Mouse (Mus musculus) MEL (cell line): Measurements from ENCODE around the gene Fcer1g. TPM values are rescaled to one million over a fixed set of nuclear protein-coding genes. Genes with fewer than 3 reads are reported as not detected.

ENCODE experiments used
- DNase-seq: peaks from one replicate; pipeline ENCODE4 v3.0.0; 2011; ENCODE audit warnings: low read depth, low spot score
- H3K27ac ChIP-seq: 2 replicates; pipeline ENCODE4 v1.5.1; 2012; ENCODE audit warnings: low read depth, mild to moderate bottlenecking, control low read depth, low read length, moderate library complexity; ENCODE audit not compliant: control insufficient read depth
- H3K27me3 ChIP-seq, 2 experiments: fragments of 150-350 bp in 1 of 2; sonication (generic) in 1 of 2; 2 replicates each; pipeline ENCODE4 v1.6.1; 2012; ENCODE audit warnings: low read length in 2 of 2, mild to moderate bottlenecking in 2 of 2, improper control_type of control experiment in 1 of 2, moderate library complexity in 1 of 2; ENCODE audit not compliant: insufficient read depth in 2 of 2, control insufficient read depth in 1 of 2
- H3K36me3 ChIP-seq, 2 experiments: 2 replicates each; pipeline ENCODE4 v1.6.1; 2012 to 2014; ENCODE audit warnings: low read length in 2 of 2, improper control_type of control experiment in 1 of 2, inconsistent platforms in 1 of 2, mild to moderate bottlenecking in 1 of 2; ENCODE audit not compliant: insufficient read depth in 2 of 2, control insufficient read depth in 1 of 2
- H3K4me1 ChIP-seq, 2 experiments: fragments of 150-350 bp in 1 of 2; sonication (generic) in 1 of 2; 2 replicates each; pipeline ENCODE4 v1.6.1; 2012; ENCODE audit warnings: low read length in 2 of 2, improper control_type of control experiment in 1 of 2, mild to moderate bottlenecking in 1 of 2; ENCODE audit not compliant: insufficient read depth in 2 of 2, control insufficient read depth in 1 of 2
- H3K4me3 ChIP-seq, 2 experiments: fragments of 150-350 bp in 1 of 2; sonication (generic) in 1 of 2; 2 replicates each; pipeline ENCODE4 v1.5.1; 2012; ENCODE audit warnings: low read depth in 2 of 2, low read length in 2 of 2, mild to moderate bottlenecking in 2 of 2, moderate library complexity in 2 of 2, control low read depth in 1 of 2, improper control_type of control experiment in 1 of 2; ENCODE audit not compliant: control insufficient read depth in 1 of 2, insufficient read depth in 1 of 2
- H3K79me2 ChIP-seq: 2 replicates; pipeline ENCODE4 v1.6.1; 2012; ENCODE audit warnings: mild to moderate bottlenecking, low read length, moderate library complexity; ENCODE audit not compliant: control insufficient read depth, poor library complexity, insufficient read depth
- H3K9ac ChIP-seq: 2 replicates; pipeline ENCODE4 v1.6.1; 2012; ENCODE audit warnings: low read depth, mild to moderate bottlenecking, control low read depth, low read length, moderate library complexity; ENCODE audit not compliant: control insufficient read depth, poor library complexity, severe bottlenecking
- H3K9me3 ChIP-seq: fragments of 150-350 bp; sonication (generic); replicated peaks from 2 replicates; pipeline ENCODE4 v1.6.1; 2012; ENCODE audit warnings: mild to moderate bottlenecking, low read length, improper control_type of control experiment, moderate library complexity; ENCODE audit not compliant: insufficient read depth
- BHLHE40 ChIP-seq: IDR thresholded peaks from 2 replicates; pipeline ENCODE4 v1.6.1; 2012; ENCODE audit warnings: low read depth, mild to moderate bottlenecking, inconsistent platforms, low read length, improper control_type of control experiment, borderline replicate concordance
- CHD2 ChIP-seq: IDR thresholded peaks from 2 replicates; pipeline ENCODE4 v1.6.1; 2011; ENCODE audit warnings: low read length, improper control_type of control experiment
- CTCF ChIP-seq, 3 experiments: IDR thresholded peaks in 2 of 3; conservative IDR thresholded peaks in 1 of 3; 2 replicates each; pipeline ENCODE4 v1.5.1; 2011 to 2012; ENCODE audit warnings: low read length in 3 of 3, low read depth in 2 of 3, mild to moderate bottlenecking in 2 of 3, improper control_type of control experiment in 1 of 3, inconsistent platforms in 1 of 3, mixed read lengths in 1 of 3, moderate library complexity in 1 of 3; ENCODE audit not compliant: control insufficient read depth in 1 of 3, insufficient read depth in 1 of 3, poor library complexity in 1 of 3, severe bottlenecking in 1 of 3
- ELF1 ChIP-seq: IDR thresholded peaks from 2 replicates; pipeline ENCODE4 v1.6.1; 2014; ENCODE audit warnings: low read depth, mild to moderate bottlenecking, inconsistent platforms, low read length, improper control_type of control experiment, moderate library complexity
- HCFC1 ChIP-seq: IDR thresholded peaks from 2 replicates; pipeline ENCODE4 v1.6.1; 2012; ENCODE audit warnings: low read depth, mild to moderate bottlenecking, inconsistent platforms, low read length, improper control_type of control experiment, moderate library complexity
- JUND ChIP-seq: IDR thresholded peaks from 2 replicates; pipeline ENCODE4 v1.6.1; 2011; ENCODE audit warnings: low read depth, mild to moderate bottlenecking, improper control_type of control experiment, low read length
- MAZ ChIP-seq: IDR thresholded peaks from 2 replicates; pipeline ENCODE4 v1.6.1; 2012; ENCODE audit warnings: low read depth, mild to moderate bottlenecking, inconsistent platforms, low read length, improper control_type of control experiment
- MYB ChIP-seq: IDR thresholded peaks from 2 replicates; pipeline ENCODE4 v1.6.1; 2011; ENCODE audit warnings: mild to moderate bottlenecking, low read depth, low read length, improper control_type of control experiment
- NELFE ChIP-seq: IDR thresholded peaks from 2 replicates; pipeline ENCODE4 v1.6.1; 2011; ENCODE audit warnings: low read depth, low read length, improper control_type of control experiment
- NRF1 ChIP-seq: IDR thresholded peaks from 2 replicates; pipeline ENCODE4 v1.6.1; 2014; ENCODE audit warnings: low read depth, mild to moderate bottlenecking, inconsistent platforms, low read length, improper control_type of control experiment, moderate library complexity; ENCODE audit not compliant: poor library complexity, insufficient read depth, severe bottlenecking
- POLR2A ChIP-seq, 2 experiments: IDR thresholded peaks; 2 replicates each; pipeline ENCODE4 v1.6.1; 2011 to 2012; ENCODE audit warnings: low read length in 2 of 2, mild to moderate bottlenecking in 2 of 2, control low read depth in 1 of 2, improper control_type of control experiment in 1 of 2, low read depth in 1 of 2, moderate library complexity in 1 of 2; ENCODE audit not compliant: control insufficient read depth in 1 of 2, insufficient read depth in 1 of 2, poor library complexity in 1 of 2
- TBP ChIP-seq: IDR thresholded peaks from 2 replicates; pipeline ENCODE4 v1.8.0; 2011; ENCODE audit warnings: low read depth, low read length, improper control_type of control experiment
- TCF12 ChIP-seq: IDR thresholded peaks from 2 replicates; pipeline ENCODE4 v1.6.1; 2014; ENCODE audit warnings: low read depth, mild to moderate bottlenecking, inconsistent platforms, low read length, improper control_type of control experiment, moderate library complexity
- UBTF ChIP-seq: IDR thresholded peaks from 2 replicates; pipeline ENCODE4 v1.6.1; 2012; ENCODE audit warnings: low read depth, mild to moderate bottlenecking, inconsistent platforms, low read length, improper control_type of control experiment, moderate library complexity, borderline replicate concordance; ENCODE audit not compliant: insufficient read depth
- USF2 ChIP-seq, 2 experiments: IDR thresholded peaks; 2 replicates each; pipeline ENCODE4 v1.6.1; 2011 to 2012; ENCODE audit warnings: improper control_type of control experiment in 2 of 2, low read length in 2 of 2, borderline replicate concordance in 1 of 2, inconsistent platforms in 1 of 2, low read depth in 1 of 2, mild to moderate bottlenecking in 1 of 2; ENCODE audit not compliant: insufficient read depth in 1 of 2
- ZMIZ1 ChIP-seq: IDR thresholded peaks from 2 replicates; pipeline ENCODE4 v1.6.1; 2012; ENCODE audit warnings: low read depth, mild to moderate bottlenecking, inconsistent platforms, low read length, improper control_type of control experiment, moderate library complexity
- polyA plus RNA-seq, 2 experiments: library from polyadenylated mRNA; stranded (reverse) in 1 of 2; unstranded in 1 of 2; fragments of >175 nt in 1 of 2; fragments of >200 nt in 1 of 2; gene quantifications; 2 replicates each; pipeline versions ENCODE4 v1.2.1 to v1.2.4; 2012; ENCODE audit warnings: low replicate concordance in 2 of 2, low read depth in 1 of 2; ENCODE audit not compliant: insufficient read length in 2 of 2, insufficient read depth in 1 of 2, missing spikeins in 1 of 2
- total RNA-seq: library from RNA; depleted of rRNA; stranded (reverse); fragments of 300-350 nt; gene quantifications from 2 replicates; pipeline ENCODE4 v1.2.3, GENCODE M21; 2012

The Fcer1g gene
- total and polyA plus RNA-seq, 3 experiments: 0.62 to 1.1 TPM; not detected in 1

GRCm38 (mm10) chr1:171224857-171225256 is 9.3 kb downstream of the Fcer1g start, which contains the start of gene Apoa2:
Gene Apoa2 (plus strand): TSS chr1:171225054.
- TF ChIP-seq CTCF (IDR thresholded peaks at IDR 0.05 in 2 of 3, conservative IDR thresholded peaks at IDR 0.05 in 1 of 3; ENCODE audit: control insufficient read depth in 1 of 3, insufficient read depth in 1 of 3, low read depth in 2 of 3, low read length in 3 of 3, poor library complexity in 1 of 3, severe bottlenecking in 1 of 3) (no peak), TBP (no peak), ELF1 (no peak), USF2 (IDR thresholded peaks at IDR 0.05; ENCODE audit: borderline replicate concordance in 1 of 2, insufficient read depth in 1 of 2, low read depth in 1 of 2, low read length in 2 of 2) (no peak), ZMIZ1 (no peak), MAZ (no peak), NELFE (no peak), CHD2 (no peak), POLR2A (IDR thresholded peaks at IDR 0.05; ENCODE audit: control insufficient read depth in 1 of 2, insufficient read depth in 1 of 2, low read depth in 1 of 2, low read length in 2 of 2, poor library complexity in 1 of 2) (no peak), BHLHE40 (no peak), UBTF (no peak), JUND (no peak), HCFC1 (no peak), TCF12 (no peak)
- Histone ChIP-seq H3K79me2 (peaks cover 2% of the 10 kb centered on the region; the same call in 1 of the 2 replicates), H3K27me3 (no peaks in the 10 kb centered on the region), H3K4me1 (peaks cover 0 to 8% of the 10 kb centered on the region in 2 experiments; a peak in 1 of 4 replicates), H3K9me3 (no peaks in the 10 kb centered on the region), H3K4me3 (no peak within 1 kb of the TSS), H3K9ac (no peak within 1 kb of the TSS), H3K27ac (no peak within 1 kb of the TSS), H3K36me3 (peaks cover 0 to 3% of the 10 kb centered on the region in 2 experiments; a peak in 2 of 4 replicates)
- DNase-seq: no peak

- Histone ChIP-seq H3K9me3 (no peaks in the 10 kb centered on the region), H3K9ac (no peak overlapping the region), H3K36me3 (peaks cover 0 to 3% of the 10 kb centered on the region in 2 experiments; a peak in 2 of 4 replicates)
- TF ChIP-seq MYB (no peak), NRF1 (no peak)
- TF ChIP-seq, all 39 proteins: peak for 0
- no peak for DNase-seq
- Histone ChIP-seq H3K27me3 (no peaks in the 10 kb centered on the region), H3K79me2 (peaks cover 2% of the 10 kb centered on the region; the same call in 1 of the 2 replicates), H3K4me1 (peaks cover 0 to 8% of the 10 kb centered on the region in 2 experiments; a peak in 1 of 4 replicates), H3K4me3 (no peak overlapping the region), H3K27ac (no peak overlapping the region)
Measured at GRCm38 (mm10) chr1:171223796-171224195, 10.4 kb downstream of the Fcer1g start.
